Mouse (Mus musculus) hindbrain, embryonic 11.5 days (tissue): ENCODE results near the gene Hist1h2ae. TPM values are rescaled to one million over a fixed set of nuclear protein-coding genes. Genes with fewer than 3 reads are reported as not detected.
"Not testable (repeated sequence)": the region's sequence is repeated elsewhere in the genome, so short reads cannot be mapped to it uniquely, and the experiment has no call there.

Experiments used
- ATAC-seq: fragments of 200-750 bp; cut with Nextera tagmentation; 2 replicates; pipeline ENCODE4 v1.8.0; 2017; ENCODE audit warnings: mild to moderate bottlenecking, moderate TSS enrichment, moderate library complexity; ENCODE audit not compliant: low FRiP score
- DNase-seq: peaks from one replicate; pipeline ENCODE4 v3.0.0-alpha.2; 2015; ENCODE audit warnings: low spot score
- H3K27ac ChIP-seq: fragments of 300-500 bp; sonication (generic); 2 replicates; pipeline ENCODE4 v1.5.1; 2014; ENCODE audit warnings: mild to moderate bottlenecking, low read depth, low read length
- H3K27me3 ChIP-seq: fragments of 300-500 bp; sonication (generic); 2 replicates; pipeline ENCODE4 v1.6.1; 2014; ENCODE audit warnings: mild to moderate bottlenecking, low read length, moderate library complexity, mixed read lengths; ENCODE audit not compliant: control insufficient read depth, insufficient read depth
- H3K36me3 ChIP-seq: fragments of 300-500 bp; sonication (generic); 2 replicates; pipeline ENCODE4 v1.6.1; 2014; ENCODE audit warnings: mild to moderate bottlenecking, low read length, moderate library complexity, mixed read lengths; ENCODE audit not compliant: control insufficient read depth, insufficient read depth
- H3K4me1 ChIP-seq: fragments of 300-500 bp; sonication (generic); replicated peaks from 2 replicates; pipeline ENCODE4 v1.6.1; 2014; ENCODE audit warnings: low read length, mixed read lengths; ENCODE audit not compliant: control insufficient read depth, insufficient read depth
- H3K4me2 ChIP-seq: fragments of 300-500 bp; sonication (generic); replicated peaks from 2 replicates; pipeline ENCODE4 v1.6.1; 2014; ENCODE audit warnings: mild to moderate bottlenecking, low read depth, low read length
- H3K4me3 ChIP-seq: fragments of 300-500 bp; sonication (generic); 2 replicates; pipeline ENCODE4 v1.5.1; 2014; ENCODE audit warnings: low read depth, low read length
- H3K9ac ChIP-seq: fragments of 300-500 bp; sonication (generic); 2 replicates; pipeline ENCODE4 v1.6.1; 2014; ENCODE audit warnings: low read depth, low read length
- H3K9me3 ChIP-seq: fragments of 300-500 bp; sonication (generic); 2 replicates; pipeline ENCODE4 v1.6.1; 2016; ENCODE audit warnings: low read length; ENCODE audit not compliant: control insufficient read depth
- WGBS: fragments of 180-500 bp; shearing (Covaris S2); extraction: QIAGEN DNeasy Blood & Tissue Kit; methylation state at CpG from one replicate; pipeline ENCODE4 v1.1.7; 2014; 5-methylcytosine and 5-hydroxymethylcytosine counted together
- polyA plus RNA-seq: library from polyadenylated mRNA; unstranded; fragments of >200 nt; fragmentation: Nextera tagmentation; extraction: Ambion mirVana; gene quantifications from 2 replicates; pipeline ENCODE4 v1.2.1, GENCODE M21; 2014

Gene Hist1h2ae
- polyA plus RNA-seq, 1 experiment from 2014 or later: 82.9 TPM

GRCm38 (mm10) chr13:23577835-23578234 is 6.8 kb upstream of the Hist1h2ae start:
- 0 out of 2 replicates have a peak overlapping the region, but pooled peaks have one; percentile 24 for H3K27ac ChIP-seq

GRCm38 (mm10) chr13:23576906-23577639 is 6.1 kb upstream of the Hist1h2ae start:
- ATAC-seq: no peak
- peak; percentile 37 for DNase-seq
- Histone ChIP-seq H3K36me3 (no peaks in the 10 kb centered on the region), H3K27me3 (no peaks in the 10 kb centered on the region), H3K4me2 (peak overlapping the region; percentile 66), H3K4me1 (peaks cover 2% of the 10 kb centered on the region; the same call in 1 of the 2 replicates), H3K9me3 (no peaks in the 10 kb centered on the region), H3K9ac (peak overlapping the region; percentile 65), H3K4me3 (peak overlapping the region; percentile 41), H3K27ac (peak overlapping the region; percentile 77)
- WGBS: 47% methylated on average over 6 of the region's 6 CpGs

More at GRCm38 (mm10) chr13:23577835-23578234, 6.8 kb upstream of the Hist1h2ae start:
- no peak for DNase-seq
- Histone ChIP-seq H3K9ac (no peak overlapping the region), H3K4me1 (peaks cover 2% of the 10 kb centered on the region; the same call in 1 of the 2 replicates), H3K36me3 (no peaks in the 10 kb centered on the region), H3K27me3 (no peaks in the 10 kb centered on the region), H3K9me3 (no peaks in the 10 kb centered on the region), H3K4me2 (no peak overlapping the region), H3K4me3 (no peak overlapping the region)
- no peak for ATAC-seq
- 87% methylated on average over 1 of the region's 1 CpGs for WGBS

GRCm38 (mm10) chr13:23576351-23576881 is 5.4 kb upstream of the Hist1h2ae start:
- H3K4me3 ChIP-seq: peak overlapping the region; percentile 41
- peak overlapping the region; percentile 66 for H3K4me2 ChIP-seq
- no peak for ATAC-seq
- peak overlapping the region; percentile 65 for H3K9ac ChIP-seq
- no peaks in the 10 kb centered on the region for H3K36me3 ChIP-seq
- WGBS: 2% methylated on average over 7 of the region's 7 CpGs
- peaks cover 2% of the 10 kb centered on the region; the same call in 1 of the 2 replicates for H3K4me1 ChIP-seq
- peak overlapping the region; percentile 77 for H3K27ac ChIP-seq
- H3K27me3 ChIP-seq: no peaks in the 10 kb centered on the region
- DNase-seq: peak; percentile 56
- no peaks in the 10 kb centered on the region for H3K9me3 ChIP-seq

DNA sequence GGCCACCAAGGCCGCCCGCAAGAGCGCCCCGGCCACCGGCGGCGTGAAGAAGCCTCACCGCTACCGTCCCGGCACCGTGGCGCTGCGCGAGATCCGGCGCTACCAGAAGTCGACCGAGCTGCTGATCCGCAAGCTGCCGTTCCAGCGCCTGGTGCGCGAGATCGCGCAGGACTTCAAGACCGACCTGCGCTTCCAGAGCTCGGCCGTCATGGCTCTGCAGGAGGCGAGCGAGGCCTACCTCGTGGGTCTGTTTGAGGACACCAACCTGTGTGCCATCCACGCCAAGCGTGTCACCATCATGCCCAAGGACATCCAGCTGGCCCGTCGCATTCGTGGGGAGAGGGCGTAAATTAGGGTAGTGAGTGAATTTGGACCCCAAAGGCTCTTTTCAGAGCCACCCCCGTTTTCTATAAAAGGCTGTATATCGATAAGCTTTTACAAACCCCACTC is 4.9 kb upstream of the Hist1h2ae start:
- not testable (repeated sequence) for H3K4me1 ChIP-seq, ATAC-seq, H3K36me3 ChIP-seq, H3K27me3 ChIP-seq, H3K9me3 ChIP-seq
- 2% methylated on average over 8 of the region's 40 CpGs for WGBS
- peak overlapping the region; percentile 65 for H3K9ac ChIP-seq
- peak; percentile 54 for DNase-seq
- H3K4me3 ChIP-seq: peak overlapping the region; percentile 41
- H3K27ac ChIP-seq: peak overlapping the region; percentile 77
- peak overlapping the region; percentile 66 for H3K4me2 ChIP-seq

- Histone ChIP-seq H3K9ac (peak within 1 kb of the TSS; percentile 65), H3K9me3 (no peaks in the 10 kb centered on the region), H3K27ac (peak within 1 kb of the TSS; percentile 77), H3K4me3 (peak within 1 kb of the TSS; percentile 41), H3K36me3 (no peaks in the 10 kb centered on the region), H3K4me2 (peak within 1 kb of the TSS; percentile 66), H3K4me1 (peaks cover 2% of the 10 kb centered on the region; the same call in 1 of the 2 replicates), H3K27me3 (no peaks in the 10 kb centered on the region)
- whole genome bisulfite sequencing: under 1% methylated on average over 18 of the region's 18 CpGs
- peak; percentile 63 for ATAC-seq
- peak; percentile 78 for DNase-seq
These were observed 4.3 kb upstream of the Hist1h2ae start, which contains the start of gene Hist1h3d for GRCm38 (mm10) chr13:23575271-23575851. Gene Hist1h3d (plus strand): TSS chr13:23575763.

DNA sequence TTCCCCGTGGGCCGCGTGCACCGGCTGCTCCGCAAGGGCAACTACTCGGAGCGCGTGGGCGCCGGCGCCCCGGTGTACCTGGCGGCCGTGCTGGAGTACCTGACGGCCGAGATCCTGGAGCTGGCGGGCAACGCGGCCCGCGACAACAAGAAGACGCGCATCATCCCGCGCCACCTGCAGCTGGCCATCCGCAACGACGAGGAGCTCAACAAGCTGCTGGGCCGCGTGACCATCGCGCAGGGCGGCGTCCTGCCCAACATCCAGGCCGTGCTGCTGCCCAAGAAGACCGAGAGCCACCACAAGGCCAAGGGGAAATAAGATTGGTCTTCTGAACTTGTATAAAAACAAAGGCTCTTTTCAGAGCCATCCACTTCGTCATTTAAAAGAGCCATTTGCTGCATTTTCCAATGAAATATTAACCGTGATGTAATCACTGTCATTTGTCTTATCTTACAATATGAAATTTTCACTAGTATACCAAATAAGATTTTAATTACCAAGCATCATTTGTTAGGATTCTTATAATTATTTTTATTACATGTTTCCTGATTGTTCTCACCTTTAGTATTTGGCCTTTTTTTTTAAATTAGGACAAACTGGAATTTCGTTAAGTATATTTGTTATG is 3.6 kb upstream of the Hist1h2ae start:
- under 1% methylated on average over 5 of the region's 39 CpGs for WGBS
- Histone ChIP-seq H3K4me3 (peak overlapping the region; percentile 41), H3K4me2 (peak overlapping the region; percentile 43), H3K27ac (peak overlapping the region; percentile 72)
- not testable (repeated sequence) for H3K9me3 ChIP-seq, H3K4me1 ChIP-seq, DNase-seq, H3K27me3 ChIP-seq, H3K9ac ChIP-seq, H3K36me3 ChIP-seq
- peak; percentile 3; the same call in 1 of the 2 replicates for ATAC-seq

GRCm38 (mm10) chr13:23573898-23574524 is 3.0 kb upstream of the Hist1h2ae start, which contains the start of the genes Hist1h2bf and Hist1h2ad:
Gene Hist1h2bf (minus strand): TSS chr13:23574196.
Gene Hist1h2ad (plus strand): TSS chr13:23574381.
- peak within 1 kb of the TSS; percentile 94 for H3K27ac ChIP-seq
- DNase-seq (peak; percentile 91), ATAC-seq (peak; percentile 91)
- not testable (repeated sequence) for H3K9me3 ChIP-seq, H3K36me3 ChIP-seq, H3K4me1 ChIP-seq, H3K27me3 ChIP-seq
- WGBS: 0% methylated on average over 31 of the region's 42 CpGs
- peak within 1 kb of the TSS; percentile 63 for H3K4me2 ChIP-seq
- peak within 1 kb of the TSS; percentile 50; the same call in 1 of the 2 replicates for H3K9ac ChIP-seq
- peak within 1 kb of the TSS; percentile 41 for H3K4me3 ChIP-seq
